Mouse (Mus musculus) small intestine, adult 2 months (tissue): ENCODE data around the gene Gm4756.

Source experiments
- CTCF ChIP-seq: fragments of 200-500 bp; IDR thresholded peaks from 2 replicates; pipeline ENCODE4 v1.5.1; 2012; ENCODE audit warnings: low read depth, mild to moderate bottlenecking, control low read depth, inconsistent platforms, low read length, moderate library complexity, mixed read lengths; ENCODE audit not compliant: insufficient replicate concordance, insufficient read length; ENCODE audit errors: extremely low read depth
- POLR2A ChIP-seq: fragments of 200-500 bp; IDR thresholded peaks from 2 replicates; pipeline ENCODE4 v1.6.1; 2012; ENCODE audit warnings: low read depth, mild to moderate bottlenecking, control low read depth, inconsistent platforms, low read length, moderate library complexity

- peak; percentile 33; the same call in 1 of the 2 replicates for TF ChIP-seq CTCF
- no peak for TF ChIP-seq POLR2A
These were observed 5.2 kb upstream of the Gm4756 start for GRCm38 (mm10) chr12:72654698-72655097.
